Mouse (Mus musculus) granulocyte monocyte progenitor cell, adult 5-6 weeks (primary cell): ENCODE measurements around the gene 2900026A02Rik. TPM values are rescaled to one million over a fixed set of nuclear protein-coding genes. Genes with fewer than 3 reads are reported as not detected.

Experiments used
- ATAC-seq: replicated peaks from 2 replicates; pipeline ENCODE4 v1.8.0; 2016; ENCODE audit warnings: mild to moderate bottlenecking, moderate TSS enrichment, inconsistent platforms; ENCODE audit not compliant: poor library complexity, severe bottlenecking
- total RNA-seq, 2 experiments: library from RNA; stranded (forward) in 1 of 2; stranded (reverse) in 1 of 2; fragments of 200-712, 200-1000 nt in 1 of 2; fragments of >200 nt in 1 of 2; fragmentation: Nextera tagmentation in 1 of 2; gene quantifications; 2 replicates each; pipeline ENCODE4 v1.2.3; 2014 to 2017

The 2900026A02Rik gene
- total RNA-seq, 2 experiments from 2014 or later: 0.88 to 4.1 TPM

DNA sequence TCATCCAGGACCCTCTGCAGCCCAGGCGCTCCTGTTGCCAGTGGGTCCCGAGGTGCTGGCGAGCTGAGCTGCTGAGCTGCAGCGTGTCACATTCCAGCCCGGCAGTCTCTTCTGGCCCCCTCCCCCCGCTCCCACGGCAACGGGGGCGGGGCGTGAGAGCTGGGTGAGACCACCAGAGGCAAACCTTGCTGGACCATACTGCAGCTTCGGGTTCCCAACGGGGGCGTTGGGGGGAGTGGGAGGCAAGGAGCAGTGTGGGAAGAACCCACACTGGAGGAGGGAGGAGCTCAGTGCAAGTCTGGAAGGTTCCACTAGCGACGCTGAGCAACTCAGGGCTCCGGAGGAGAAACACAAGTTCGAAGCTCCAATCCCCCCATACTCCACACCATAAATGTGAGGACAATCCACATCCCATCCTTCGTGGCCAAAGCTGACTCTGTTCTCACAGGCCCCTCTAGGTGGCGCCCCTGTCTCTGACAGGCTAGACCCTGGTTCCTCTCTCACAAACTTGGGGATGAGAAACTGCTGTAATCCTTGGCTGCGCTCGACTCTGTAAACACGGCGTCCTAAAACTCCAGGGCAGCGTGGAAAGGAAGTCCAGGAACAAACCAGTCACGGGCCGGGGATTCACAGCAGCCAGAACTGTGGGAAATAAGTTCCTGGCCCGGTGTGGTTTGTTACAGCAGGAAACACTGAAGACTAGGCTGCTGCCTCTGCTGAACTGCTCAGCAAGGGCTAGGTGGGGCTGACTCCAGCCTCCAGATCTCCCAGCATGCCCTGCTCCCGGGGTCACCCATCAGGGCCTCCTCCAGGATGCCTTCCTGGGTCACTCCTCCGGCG lies 41.0 kb downstream of the 2900026A02Rik start:
- ATAC-seq: peak; percentile 78

DNA sequence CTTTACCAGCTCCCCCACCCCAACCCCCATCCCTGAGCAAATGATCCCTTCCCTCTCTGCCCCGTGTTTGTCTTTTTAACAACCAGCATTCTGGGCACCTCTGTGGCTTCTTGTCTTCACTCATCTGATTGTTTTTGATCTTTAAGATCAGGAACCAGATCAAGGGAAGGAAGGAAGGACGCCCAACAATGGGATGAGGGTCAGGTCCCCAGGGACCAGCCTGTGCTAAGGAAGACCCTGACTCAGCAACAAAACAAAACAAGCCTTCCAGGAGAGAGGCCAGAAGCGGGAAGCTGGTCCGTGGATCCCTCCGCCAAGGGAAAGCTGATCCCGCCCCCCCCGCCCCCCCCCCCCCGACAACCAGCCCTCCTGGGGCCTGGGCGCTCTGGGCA lies 41.6 kb downstream of the 2900026A02Rik start:
- no peak for ATAC-seq

GRCm38 (mm10) chr5:113175976-113176375 lies 45.1 kb downstream of the 2900026A02Rik start:
- no peak for ATAC-seq

DNA sequence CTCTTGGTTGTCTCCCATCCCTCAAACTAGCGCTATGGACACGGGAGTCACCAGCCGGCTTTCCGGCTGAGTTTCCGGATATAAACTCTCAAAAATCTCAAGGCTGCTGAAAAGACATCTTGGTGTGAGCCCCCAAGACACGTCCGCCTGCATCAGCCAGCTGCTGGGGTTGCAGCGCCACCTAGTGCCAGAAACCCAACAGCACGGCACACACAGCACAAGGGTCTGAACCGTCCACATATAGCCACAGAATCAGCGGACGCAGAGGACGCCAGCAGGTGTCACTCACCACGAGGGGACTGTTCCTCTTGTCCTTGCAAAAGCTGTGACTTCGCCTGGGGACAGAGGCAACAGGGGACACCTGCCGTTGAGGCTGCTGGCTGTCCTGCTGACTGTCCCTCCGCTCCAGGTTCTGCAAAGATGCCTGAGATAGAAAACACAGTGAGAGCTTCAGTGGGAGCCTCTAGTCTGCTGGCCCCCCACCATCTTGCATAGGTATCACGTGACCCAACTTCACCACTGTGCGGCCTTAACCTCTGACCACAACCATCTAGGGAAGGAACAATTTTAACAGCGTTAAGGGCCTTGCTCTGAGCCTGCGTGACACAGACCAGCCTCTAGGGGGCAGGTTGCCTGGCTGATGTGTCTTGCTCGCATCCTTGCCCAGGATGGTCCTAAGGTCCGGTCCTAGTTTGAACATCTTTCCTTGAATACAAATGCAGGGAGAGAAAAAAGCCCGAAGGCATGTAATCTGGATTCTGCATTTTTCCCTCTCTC lies 45.9 kb downstream of the 2900026A02Rik start:
- peak; percentile 68 for ATAC-seq

DNA sequence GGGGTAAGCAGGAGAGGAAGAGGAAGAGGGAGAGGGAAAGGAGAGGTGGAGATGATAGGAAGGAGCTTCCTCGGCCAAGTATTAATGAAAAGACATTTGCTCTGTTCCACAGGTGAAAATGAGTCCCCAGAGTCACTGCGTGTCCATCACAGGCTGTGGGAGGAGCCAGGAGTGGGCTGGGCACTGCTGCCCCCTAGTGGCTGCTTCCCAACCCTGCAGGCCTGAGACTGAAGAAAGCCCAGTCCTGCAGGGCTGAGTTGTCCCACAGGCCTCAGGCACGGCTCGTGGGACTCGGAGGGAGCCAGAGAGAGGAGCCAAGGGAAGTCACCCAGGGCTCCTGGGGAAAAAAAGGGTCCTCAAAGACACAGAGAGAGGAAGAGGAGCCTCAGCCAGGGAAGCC lies 47.7 kb downstream of the 2900026A02Rik start:
- peak; percentile 77 for ATAC-seq

- ATAC-seq: no peak
Observed at GRCm38 (mm10) chr5:113171968-113172578, 49.0 kb downstream of the 2900026A02Rik start.

DNA sequence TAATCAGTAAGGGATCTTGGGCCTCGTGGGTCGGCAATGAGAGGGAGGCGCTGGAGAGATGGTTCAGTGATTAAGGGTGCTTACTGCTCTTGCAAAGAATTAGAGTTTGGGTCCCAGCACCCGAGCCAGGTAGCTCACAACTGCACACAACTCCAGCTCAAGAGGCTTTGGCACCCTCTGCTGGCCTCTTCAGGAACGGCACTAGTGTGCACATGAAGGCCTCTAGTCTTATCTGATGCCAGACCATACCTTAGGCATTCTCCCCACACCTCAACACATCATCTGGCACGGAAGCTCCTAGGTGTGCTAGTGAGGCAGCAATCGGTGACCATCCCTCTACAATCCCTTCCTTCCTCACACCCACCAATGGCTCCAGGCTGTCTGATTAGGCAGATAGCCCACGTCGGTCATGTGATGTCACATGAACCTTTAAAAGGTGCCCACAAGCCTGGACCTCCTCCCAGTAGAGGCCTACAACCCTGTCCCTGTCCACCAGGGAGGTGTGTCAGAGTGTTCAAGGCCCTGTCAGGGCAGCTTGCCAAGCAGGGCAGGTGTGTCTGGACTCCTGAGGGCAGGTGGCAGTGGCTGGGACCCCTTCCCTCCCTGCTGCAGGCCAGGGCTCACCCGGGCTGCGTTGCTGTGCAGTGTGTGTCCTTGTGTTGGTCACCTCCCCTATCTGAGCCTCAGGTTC lies 50.8 kb downstream of the 2900026A02Rik start:
- ATAC-seq: no peak

DNA sequence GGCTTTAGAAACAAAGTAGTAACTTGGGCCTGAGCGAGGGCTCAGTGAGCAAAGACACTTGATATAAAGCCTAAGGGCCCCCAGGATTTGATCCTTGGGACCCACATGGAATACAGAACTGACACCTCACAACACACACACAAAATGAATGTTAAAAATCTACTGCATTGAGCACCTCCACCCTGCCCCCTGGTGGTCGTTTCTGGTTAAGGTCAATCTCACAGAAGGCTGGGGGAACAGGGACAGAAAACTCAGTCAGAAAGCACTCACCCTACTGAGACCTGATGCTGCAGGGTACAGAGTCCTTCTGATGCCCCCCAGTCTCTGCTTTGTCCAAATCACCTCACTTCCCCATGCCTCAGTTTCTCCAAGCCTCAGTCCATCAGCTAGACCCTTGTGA lies 53.3 kb downstream of the 2900026A02Rik start:
- no peak for ATAC-seq

DNA sequence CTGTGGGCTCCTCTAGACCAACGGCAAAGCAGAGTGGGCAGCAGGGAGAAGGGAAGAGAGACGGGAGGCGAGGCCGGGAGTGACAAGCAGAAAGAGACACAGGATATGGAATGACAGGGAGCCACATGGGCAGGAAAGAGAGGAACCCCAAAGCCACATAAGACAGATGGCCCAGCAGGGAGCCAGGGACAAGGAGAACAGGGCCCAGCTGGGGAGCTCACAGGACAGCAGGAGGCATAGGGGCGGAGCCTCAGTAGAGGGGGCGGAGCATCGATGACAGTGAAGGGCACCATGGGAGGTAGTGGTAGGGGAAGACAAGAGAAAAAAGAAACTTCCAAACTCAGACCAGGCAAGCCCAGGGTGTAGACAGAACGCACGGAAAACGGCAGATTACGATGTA lies 55.6 kb downstream of the 2900026A02Rik start:
- ATAC-seq: peak; percentile 14

DNA sequence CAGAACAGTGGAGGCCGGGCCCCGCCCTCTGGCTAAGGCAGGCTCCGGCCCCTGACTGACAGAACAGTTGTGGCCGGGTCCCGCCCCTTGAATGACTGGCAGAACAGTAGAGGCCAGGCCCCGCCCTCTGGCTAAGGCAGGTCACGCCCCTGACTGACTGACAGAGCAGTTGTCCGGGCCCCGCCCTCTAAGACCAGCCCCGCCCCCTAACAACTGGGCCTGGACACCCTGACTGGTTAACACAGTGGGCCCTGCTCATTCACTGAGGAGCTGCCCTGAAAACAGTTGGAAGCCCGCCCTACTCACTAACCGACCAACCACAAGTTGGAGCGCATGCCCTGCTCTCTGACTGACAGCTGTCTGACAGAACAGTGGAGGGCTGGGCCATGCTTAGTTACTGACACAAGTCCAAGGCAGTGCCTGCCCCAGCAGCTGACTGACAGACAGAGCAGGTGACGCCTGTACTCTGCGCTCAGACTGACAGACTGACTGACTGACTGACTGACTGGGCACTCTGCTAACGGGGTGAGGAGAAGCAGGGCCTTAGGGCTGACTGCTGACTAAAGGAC lies 56.1 kb downstream of the 2900026A02Rik start:
- ATAC-seq: peak; percentile 74

DNA sequence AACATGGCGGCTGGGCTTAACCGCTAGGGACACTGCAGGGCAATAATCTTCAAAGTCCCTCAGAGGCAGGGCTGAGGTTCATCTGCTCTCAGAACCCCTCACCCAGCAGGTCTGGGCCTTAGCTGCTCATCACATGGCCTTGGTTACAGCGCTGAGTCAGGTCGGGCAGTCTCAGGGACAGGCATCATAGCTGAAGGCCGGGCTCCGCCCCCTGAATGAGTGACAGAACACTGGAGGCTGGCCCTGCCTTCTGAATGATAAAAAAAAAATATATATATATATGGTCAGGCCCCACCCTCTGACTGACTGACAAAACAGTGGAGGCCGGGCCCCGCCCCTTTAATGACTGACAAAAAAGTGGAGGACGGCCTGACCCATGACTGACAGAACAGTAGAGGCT lies 56.6 kb downstream of the 2900026A02Rik start:
- peak; percentile 23 for ATAC-seq

- peak; percentile 33 for ATAC-seq
Observed at GRCm38 (mm10) chr5:113163116-113163515, 57.9 kb downstream of the 2900026A02Rik start.

GRCm38 (mm10) chr5:113162699-113163098 lies 58.3 kb downstream of the 2900026A02Rik start:
- no peak for ATAC-seq

GRCm38 (mm10) chr5:113161576-113161975 lies 59.5 kb downstream of the 2900026A02Rik start:
- ATAC-seq: no peak

DNA sequence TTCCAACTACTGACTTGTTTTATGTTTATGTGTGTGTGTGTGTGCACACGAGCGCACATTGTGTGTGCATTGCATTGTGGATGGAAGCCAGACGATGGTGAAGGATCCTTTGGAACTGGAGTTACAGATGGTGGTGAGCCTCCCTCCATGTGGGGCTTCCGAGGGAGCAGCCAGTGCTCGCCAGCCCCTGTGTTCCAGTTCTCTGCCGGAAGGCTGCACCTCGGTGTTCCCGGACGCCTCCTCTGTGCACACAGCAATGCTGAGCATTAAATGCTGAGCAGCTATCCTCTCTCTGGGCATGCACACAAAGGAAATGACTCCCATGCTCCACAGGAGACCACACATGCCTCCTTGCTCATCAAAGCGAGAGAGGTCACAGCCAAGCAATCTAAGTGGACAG lies 60.7 kb downstream of the 2900026A02Rik start:
- no peak for ATAC-seq

DNA sequence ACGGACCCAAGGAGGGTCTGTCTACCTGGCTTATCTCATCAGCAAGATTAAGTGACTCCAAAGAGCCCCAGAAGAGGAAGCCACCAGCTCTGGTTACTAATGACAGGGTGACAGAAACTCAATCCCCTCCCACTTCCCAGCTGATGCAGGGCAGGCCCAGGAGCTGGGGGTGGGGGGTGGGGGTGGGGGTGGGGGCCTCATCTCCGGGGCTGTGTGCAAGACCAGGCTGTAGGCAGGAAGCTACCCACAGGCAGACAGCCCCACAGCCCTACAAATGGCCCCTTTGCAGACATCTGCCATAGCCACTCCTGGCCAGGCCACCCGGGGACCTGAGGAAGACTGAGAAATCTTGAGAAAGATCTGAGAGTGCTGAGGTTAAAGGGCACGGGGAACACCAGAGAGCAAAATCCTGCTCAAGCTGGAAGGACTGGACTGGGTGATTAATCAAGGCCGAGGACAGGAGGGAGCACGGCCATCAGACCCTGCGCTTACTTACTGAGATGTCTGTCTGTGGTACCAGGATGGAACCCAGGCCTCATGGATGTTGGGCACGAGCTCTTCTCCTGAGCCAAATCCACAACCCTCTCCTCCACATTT lies 62.2 kb downstream of the 2900026A02Rik start:
- ATAC-seq: 0 out of 2 replicates have a peak, but pooled peaks have one; percentile 10

GRCm38 (mm10) chr5:113157588-113157987 lies 63.4 kb downstream of the 2900026A02Rik start:
- ATAC-seq: no peak

- ATAC-seq: peak; percentile 48
Observed at GRCm38 (mm10) chr5:113157006-113157405, 64.0 kb downstream of the 2900026A02Rik start.

- peak; percentile 40 for ATAC-seq
Observed at GRCm38 (mm10) chr5:113155133-113155532, 65.9 kb downstream of the 2900026A02Rik start.

DNA sequence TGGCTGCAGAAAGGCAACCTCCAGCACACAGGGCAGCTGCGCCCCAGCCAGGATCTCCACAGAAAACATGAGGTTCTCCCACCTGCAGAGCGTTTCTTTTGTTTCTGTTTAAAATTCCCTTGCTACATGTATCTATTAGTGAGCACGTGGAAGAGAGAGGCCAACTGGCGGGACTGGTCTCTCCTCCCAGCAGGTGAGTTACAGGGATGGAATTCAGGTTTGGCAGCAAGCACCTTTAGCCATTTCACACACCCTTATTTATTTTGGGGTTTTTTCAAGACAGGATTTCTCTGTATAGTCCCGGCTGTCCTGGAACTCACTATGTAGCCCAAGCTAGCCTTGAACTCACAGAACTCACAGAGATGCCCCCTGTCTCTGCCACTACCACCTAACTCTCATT lies 66.6 kb downstream of the 2900026A02Rik start:
- no peak for ATAC-seq
